Mouse (Mus musculus): Measurements from ENCODE around the gene Gramd1a.

DNA sequence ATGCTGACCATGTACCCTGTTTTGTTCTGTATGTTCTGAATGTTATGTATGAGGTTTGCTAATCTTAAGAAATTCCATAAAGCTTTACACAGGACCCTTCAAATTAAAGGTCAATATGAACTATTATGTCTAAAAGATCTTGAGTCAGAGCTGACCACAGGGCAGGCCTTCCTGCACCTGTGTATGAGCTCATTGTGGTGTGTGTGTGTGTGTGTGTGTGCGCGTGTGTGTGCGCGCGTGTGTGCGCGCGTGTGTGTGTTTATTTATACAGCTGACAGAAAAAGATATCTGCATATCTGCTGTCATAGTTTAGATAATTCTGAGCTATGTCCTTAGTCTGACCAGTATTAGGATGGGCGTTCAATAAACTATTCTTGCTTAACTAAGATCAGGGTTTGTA is 14.8 kb upstream of the Gramd1a start:
- TF ChIP-seq CTCF (IDR thresholded peaks at IDR 0.05; ENCODE audit: borderline replicate concordance, insufficient read depth, low read length) (no peak), POLR2A (IDR thresholded peaks at IDR 0.05; ENCODE audit: low read depth, low read length) (no peak)

Measured in embryonic fibroblast, embryonic 13.5 days (primary cell).